Mouse (Mus musculus) CH12.LX (cell line): ENCODE data around the gene Tmem206.

Experiments
- BHLHE40 ChIP-seq: IDR thresholded peaks from 2 replicates; pipeline ENCODE4 v1.6.1; 2011; ENCODE audit warnings: mild to moderate bottlenecking, low read depth, low read length, improper control_type of control experiment
- CTCF ChIP-seq, 2 experiments: IDR thresholded peaks in 1 of 2; conservative IDR thresholded peaks in 1 of 2; 2 replicates each; pipeline ENCODE4 v1.5.1; 2011 to 2012; ENCODE audit warnings: low read depth in 2 of 2, low read length in 2 of 2, improper control_type of control experiment in 1 of 2, inconsistent platforms in 1 of 2, mild to moderate bottlenecking in 1 of 2, moderate library complexity in 1 of 2
- POLR2A ChIP-seq: IDR thresholded peaks from 2 replicates; pipeline ENCODE4 v1.6.1; 2011; ENCODE audit warnings: low read depth, mild to moderate bottlenecking, improper control_type of control experiment, low read length
- USF1 ChIP-seq: IDR thresholded peaks from 2 replicates; pipeline ENCODE4 v1.6.1; 2014; ENCODE audit warnings: low read depth, mild to moderate bottlenecking, inconsistent platforms, low read length, improper control_type of control experiment

- no peak for TF ChIP-seq POLR2A
- TF ChIP-seq CTCF (conservative IDR thresholded peaks at IDR 0.05 in 1 of 2, IDR thresholded peaks at IDR 0.05 in 1 of 2; ENCODE audit: low read depth in 2 of 2, low read length in 2 of 2), result peak; percentile 48 to 60
- TF ChIP-seq USF1, result no peak
- peak; percentile 69 for TF ChIP-seq BHLHE40
Observed at GRCm38 (mm10) chr1:191305610-191306009, 20.1 kb upstream of the Tmem206 start.
